Mouse (Mus musculus) ZHBTc4 (cell line): ENCODE measurements at regions not wholly inside any gene's neighbourhood (a gene's known extent, or its start where the extent isn't known, plus 50 kb on each side); places are given as distances from the start of the nearest gene placed in this dataset.

Experiments used
- DNase-seq: peaks from one replicate; pipeline ENCODE4 v3.0.0-alpha.2; 2011; ENCODE audit warnings: low read depth, low spot score

- DNase-seq = no peak
Measured at GRCm38 (mm10) chr1:56453756-56454155, 183.5 kb downstream of the Hsfy2 start.

GRCm38 (mm10) chr1:56442835-56443234, 194.4 kb downstream of the Hsfy2 start:
- no peak for DNase-seq

GRCm38 (mm10) chr1:56406786-56407185, 230.4 kb downstream of the Hsfy2 start:
- no peak for DNase-seq

GRCm38 (mm10) chr1:56403351-56403750, 233.9 kb downstream of the Hsfy2 start:
- no peak for DNase-seq

GRCm38 (mm10) chr1:56395832-56396231, 241.4 kb downstream of the Hsfy2 start:
- DNase-seq = no peak

GRCm38 (mm10) chr1:56387086-56387485, 250.1 kb downstream of the Hsfy2 start:
- DNase-seq = peak; percentile 4

- no peak for DNase-seq
Measured at GRCm38 (mm10) chr1:56366319-56366718, 270.9 kb downstream of the Hsfy2 start.

- DNase-seq = no peak
Measured at GRCm38 (mm10) chr1:56360857-56361256, 276.4 kb downstream of the Hsfy2 start.

GRCm38 (mm10) chr1:56346638-56347037, 290.6 kb downstream of the Hsfy2 start:
- no peak for DNase-seq

- DNase-seq = no peak
Measured at GRCm38 (mm10) chr1:56344952-56345351, 292.3 kb downstream of the Hsfy2 start.

GRCm38 (mm10) chr1:56327381-56327780, 309.9 kb downstream of the Hsfy2 start:
- DNase-seq = no peak

- no peak for DNase-seq
Measured at GRCm38 (mm10) chr1:56308586-56308985, 328.6 kb downstream of the Hsfy2 start.

- no peak for DNase-seq
Measured at GRCm38 (mm10) chr1:56294391-56294790, 342.8 kb downstream of the Hsfy2 start.

- no peak for DNase-seq
Measured at GRCm38 (mm10) chr1:56289748-56290147, 347.5 kb downstream of the Hsfy2 start.

GRCm38 (mm10) chr1:56286386-56287045, 350.7 kb downstream of the Hsfy2 start:
- DNase-seq = no peak

GRCm38 (mm10) chr1:56261708-56262107, 375.5 kb downstream of the Hsfy2 start:
- no peak for DNase-seq

- no peak for DNase-seq
Measured at GRCm38 (mm10) chr1:56260759-56261158, 376.5 kb downstream of the Hsfy2 start.

- no peak for DNase-seq
Measured at GRCm38 (mm10) chr1:56256839-56257490, 380.3 kb downstream of the Hsfy2 start.

- no peak for DNase-seq
Measured at GRCm38 (mm10) chr1:56239686-56240085, 397.5 kb downstream of the Hsfy2 start.

GRCm38 (mm10) chr1:56226314-56227008, 410.8 kb downstream of the Hsfy2 start:
- no peak for DNase-seq

GRCm38 (mm10) chr1:56219700-56220099, 417.5 kb downstream of the Hsfy2 start:
- DNase-seq = no peak

GRCm38 (mm10) chr1:56210712-56211371, 426.4 kb downstream of the Hsfy2 start:
- no peak for DNase-seq
